Mouse (Mus musculus) duodenum, adult 2 months (tissue): ENCODE measurements around the gene Gp6. TPM values are rescaled to one million over a fixed set of nuclear protein-coding genes. Genes with fewer than 3 reads are reported as not detected.

Experiments used
- polyA plus RNA-seq: library from polyadenylated mRNA; depleted of rRNA; stranded (reverse); fragments of >200 nt; gene quantifications from 2 replicates; pipeline ENCODE4 v1.2.3, GENCODE M21; 2012; ENCODE audit warnings: low replicate concordance; rRNA removed

Gp6 gene
- 0.02 TPM in 2 replicates for polyA plus RNA-seq

DNA sequence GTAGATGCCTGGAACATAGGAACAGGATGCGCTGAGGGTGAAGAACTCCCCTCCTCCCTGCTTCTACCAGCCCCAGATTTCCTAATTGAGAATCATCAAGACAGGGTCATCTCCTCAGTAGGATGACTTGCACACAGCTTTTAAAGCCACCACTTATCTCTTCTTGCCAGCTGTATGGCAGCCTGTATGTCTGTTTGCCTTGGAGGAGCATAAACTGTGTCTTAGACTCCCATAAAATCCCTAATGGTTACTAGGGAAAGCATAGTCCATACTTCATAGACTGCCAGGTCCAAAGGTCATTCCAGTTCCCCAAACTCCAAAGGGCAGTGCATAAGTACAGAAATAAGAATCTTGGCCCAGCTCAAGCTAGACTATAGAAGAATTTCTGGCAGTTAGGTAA is at the start of gene Gp6:
Gp6 (minus strand) TSS at position 15 of the 400 bp plus-strand sequence.

DNA sequence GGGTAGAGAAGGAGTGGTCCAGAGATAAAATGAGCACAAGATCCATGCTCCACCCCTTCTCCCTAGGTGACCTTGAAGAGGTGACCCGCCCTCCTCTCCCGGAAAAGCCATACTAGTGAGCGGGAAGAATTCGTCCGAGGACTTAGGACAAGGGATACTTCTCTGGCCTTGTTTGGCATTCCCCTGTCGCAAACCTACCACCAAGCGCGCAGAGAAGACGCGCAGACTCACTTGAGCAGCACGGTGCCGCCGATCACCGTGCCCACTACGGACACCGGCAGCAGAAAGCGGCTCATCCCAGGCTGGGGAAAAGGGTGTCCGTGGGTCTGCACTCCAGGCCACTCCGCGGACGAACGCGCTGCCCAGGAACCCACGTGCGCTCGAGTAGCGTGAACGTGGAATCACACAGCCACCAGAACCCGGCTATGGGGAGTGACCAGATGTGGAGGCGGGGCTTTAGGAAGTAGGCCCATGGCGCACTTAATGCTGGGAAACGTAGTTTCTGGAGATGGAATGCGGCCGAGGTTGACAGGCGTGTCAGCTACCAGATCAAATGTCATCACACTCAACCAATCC is 47.8 kb upstream of the Gp6 start, which contains the start of gene Rdh13:
Rdh13 (minus strand) TSS at position 434 of the 576 bp plus-strand sequence.

DNA sequence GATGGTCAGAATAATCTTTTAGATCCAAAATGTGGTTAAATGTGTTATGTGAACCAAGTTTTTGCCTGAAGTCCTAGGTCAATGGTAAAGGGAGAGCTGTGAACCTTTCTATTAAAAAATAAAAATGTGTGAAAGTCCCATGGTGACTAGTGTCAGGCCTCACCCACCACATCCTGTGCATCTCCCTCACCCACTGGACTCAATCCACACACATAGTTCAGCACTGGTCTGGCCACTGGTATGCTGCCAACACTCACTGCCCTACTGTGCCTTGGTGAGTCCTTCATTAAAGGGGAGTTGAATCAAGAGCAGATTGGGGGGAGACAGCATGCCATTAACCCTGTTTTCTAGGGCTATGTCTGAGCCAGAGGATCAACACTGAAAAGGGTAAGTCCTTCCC is 60.0 kb downstream of the Gp6 start, which contains the start of gene Ncr1:
Ncr1 (plus strand) TSS at position 216 of the 400 bp plus-strand sequence.

Other genes starting within 250 kb of the Gp6 start
- gene Leng9, start 247.4 kb downstream of the Gp6 start, polyA plus RNA-seq = 26.3 and 80.3 TPM in 2 replicates
- 500 and 679 TPM in 2 replicates for gene Cdc42ep5, start 232.9 kb downstream of the Gp6 start, polyA plus RNA-seq
- gene Lilra5, start 160.0 kb downstream of the Gp6 start, polyA plus RNA-seq = 0.06 and 0.07 TPM in 2 replicates
- 0.07 TPM in 1 of 2 replicates, not detected in the other for gene Ncr1, start 60.0 kb downstream of the Gp6 start, polyA plus RNA-seq
- 11.8 and 13.8 TPM in 2 replicates for gene Rdh13, start 47.9 kb upstream of the Gp6 start, polyA plus RNA-seq
- 0.15 and 2.6 TPM in 2 replicates for gene Eps8l1, start 62.9 kb upstream of the Gp6 start, polyA plus RNA-seq
- gene Ppp1r12c, start 103.9 kb upstream of the Gp6 start, polyA plus RNA-seq = 66.8 and 106 TPM in 2 replicates
- gene Tnnt1, start 118.6 kb upstream of the Gp6 start, polyA plus RNA-seq = 0.16 and 0.62 TPM in 2 replicates
- 1.9 and 2.2 TPM in 2 replicates for gene Tnni3, start 126.5 kb upstream of the Gp6 start, polyA plus RNA-seq
- 1.6 and 2.1 TPM in 2 replicates for gene Dnaaf3, start 134.7 kb upstream of the Gp6 start, polyA plus RNA-seq
- gene Syt5, start 149.8 kb upstream of the Gp6 start, polyA plus RNA-seq = 4.5 and 5.8 TPM in 2 replicates
- gene Ptprh, start 206.3 kb upstream of the Gp6 start, polyA plus RNA-seq = 37.2 and 75.8 TPM in 2 replicates
- gene Tmem86b, start 233.7 kb upstream of the Gp6 start, polyA plus RNA-seq = 185 and 471 TPM in 2 replicates